Mouse (Mus musculus): ENCODE measurements around the gene P2rx1.

GRCm38 (mm10) chr11:72991961-72992360, 6.9 kb upstream of the P2rx1 start:
- TF ChIP-seq CTCF (IDR thresholded peaks at IDR 0.05; ENCODE audit: control insufficient read depth, insufficient read depth, insufficient replicate concordance, low read depth, low read length) (no peak), POLR2A (IDR thresholded peaks at IDR 0.05; ENCODE audit: control insufficient read depth, low read depth, low read length) (no peak)
